In genomic region chr16:34262731-34263460, GRCm38 (mm10) we compare ENCODE assay signal across 8 mouse cellular contexts.
DNase-seq lines count a peak whose midpoint lies in the region; ATAC-seq and TF ChIP-seq lines count a peak whose summit lies in the region.
"Had no signal": no experiment of that assay in that cellular context is flagged by ENCODE, and none has a peak within 500 bp of the region (broad histone marks: within the 10 kb centered on the region; RNA-seq: fewer than 3 reads in every experiment).

No protein-coding gene starts in this region.

- H3K4me1 ChIP-seq in lung, postnatal 0 days (ENCODE audit: insufficient read depth, low read depth, low read length): peaks cover 5% of the 10 kb centered on the region; the same call in 1 of the 2 replicates
- peaks cover 14% of the 10 kb centered on the region for H3K4me1 ChIP-seq in hindbrain, embryonic 16.5 days (ENCODE audit: control insufficient read depth, insufficient read depth, low read depth, low read length)
- H3K4me1 ChIP-seq in midbrain, embryonic 16.5 days (ENCODE audit: control insufficient read depth, insufficient read depth, low read length): peaks cover 16% of the 10 kb centered on the region

- H3K27ac ChIP-seq in lung, postnatal 0 days (ENCODE audit: low read length): no peak overlapping the region
- H3K27ac ChIP-seq in hindbrain, embryonic 16.5 days (ENCODE audit: low read depth, low read length): no peak overlapping the region
- H3K27ac ChIP-seq in midbrain, embryonic 16.5 days (ENCODE audit: low read length): peak overlapping the region; percentile 5; the same call in 1 of the 2 replicates
- H3K27ac ChIP-seq: liver, embryonic 14.5 days had no signal

- TF ChIP-seq CTCF in lung, postnatal 0 days (IDR thresholded peaks at IDR 0.05): no peak

- peak; percentile 48 for ATAC-seq in lung, postnatal 0 days
- peak; percentile 78 for ATAC-seq in frontal cortex, adult (ENCODE audit: low TSS enrichment)
- ATAC-seq in hindbrain, embryonic 16.5 days: peak; percentile 60; the same call in 1 of the 2 replicates
- ATAC-seq in midbrain, embryonic 16.5 days: peak; percentile 67

- H3K36me3 ChIP-seq in lung, postnatal 0 days (ENCODE audit: insufficient read depth, low read length): no peaks in the 10 kb centered on the region
- no peaks in the 10 kb centered on the region for H3K36me3 ChIP-seq in hindbrain, embryonic 16.5 days (ENCODE audit: control insufficient read depth, insufficient read depth, low read length)
- H3K36me3 ChIP-seq in midbrain, embryonic 16.5 days (ENCODE audit: control insufficient read depth, insufficient read depth, low read length): no peaks in the 10 kb centered on the region

- 22% methylated on average over 22 of the region's 22 CpGs for WGBS in lung, postnatal 0 days
- WGBS in hindbrain, embryonic 16.5 days: 63% methylated on average over 22 of the region's 22 CpGs
- WGBS in midbrain, embryonic 16.5 days: 53% methylated on average over 22 of the region's 22 CpGs

- no peak overlapping the region for H3K9ac ChIP-seq in lung, postnatal 0 days (replicated peaks; ENCODE audit: low read depth)
- no peak overlapping the region for H3K9ac ChIP-seq in hindbrain, embryonic 16.5 days (ENCODE audit: low read depth, low read length)
- no peak overlapping the region for H3K9ac ChIP-seq in midbrain, embryonic 16.5 days (ENCODE audit: low read depth, low read length)
- H3K9ac ChIP-seq: liver, embryonic 14.5 days had no signal

- TF ChIP-seq EP300 in lung, postnatal 0 days (IDR thresholded peaks at IDR 0.05): no peak

- peak overlapping the region; percentile 10; the same call in 1 of the 2 replicates for H3K4me3 ChIP-seq in lung, postnatal 0 days (ENCODE audit: low read depth, low read length)
- no peak overlapping the region for H3K4me3 ChIP-seq in hindbrain, embryonic 16.5 days (ENCODE audit: low read length)
- H3K4me3 ChIP-seq in midbrain, embryonic 16.5 days (ENCODE audit: low read depth, low read length): no peak overlapping the region

- no peaks in the 10 kb centered on the region for H3K9me3 ChIP-seq in lung, postnatal 0 days (ENCODE audit: low read length)
- H3K9me3 ChIP-seq in hindbrain, embryonic 16.5 days (ENCODE audit: control insufficient read depth, low read length): no peaks in the 10 kb centered on the region
- no peaks in the 10 kb centered on the region for H3K9me3 ChIP-seq in midbrain, embryonic 16.5 days (replicated peaks; ENCODE audit: control insufficient read depth, low read length, poor library complexity, severe bottlenecking)

- H3K4me2 ChIP-seq in lung, postnatal 0 days (replicated peaks; ENCODE audit: low read depth, low read length): peak overlapping the region; percentile 28; the same call in 1 of the 2 replicates
- H3K4me2 ChIP-seq in hindbrain, embryonic 16.5 days (ENCODE audit: low read length): no peak overlapping the region
- H3K4me2 ChIP-seq in midbrain, embryonic 16.5 days (ENCODE audit: low read length): no peak overlapping the region

- H3K27me3 ChIP-seq in lung, postnatal 0 days (replicated peaks; ENCODE audit: insufficient read depth, low read length): no peaks in the 10 kb centered on the region
- H3K27me3 ChIP-seq in hindbrain, embryonic 16.5 days (replicated peaks; ENCODE audit: control insufficient read depth, insufficient read depth, low read length): no peaks in the 10 kb centered on the region
- no peaks in the 10 kb centered on the region for H3K27me3 ChIP-seq in midbrain, embryonic 16.5 days (ENCODE audit: control insufficient read depth, insufficient read depth, low read depth, low read length)

- DNase-seq in lung, postnatal 0 days (ENCODE audit: low spot score): peak; percentile 47
- DNase-seq in lung, postnatal 36 days: no peak
- DNase-seq in embryo, embryonic 9.5 days (ENCODE audit: extremely low spot score): no peak
- DNase-seq in adrenal gland, adult (ENCODE audit: inconsistent age in 2 of 2, low spot score in 1 of 2): no peak
